Mouse (Mus musculus): Measurements from ENCODE around the gene Maml2. TPM values are rescaled to one million over a fixed set of nuclear protein-coding genes. Genes with fewer than 3 reads are reported as not detected.

Maml2 gene
- polyA plus RNA-seq, 1 experiment from 2014 or later = 10.7 TPM

GRCm38 (mm10) chr9:13296274-13297121 is 1.3 kb upstream of the Maml2 start:
- Histone ChIP-seq H3K27me3 (ENCODE audit: control insufficient read depth, insufficient read depth, low read length) (no peaks in the 10 kb centered on the region), H3K4me2 (replicated peaks; ENCODE audit: low read depth, low read length) (peak overlapping the region; percentile 99), H3K27ac (ENCODE audit: low read depth, low read length) (peak overlapping the region; percentile 59; the same call in 1 of the 2 replicates), H3K36me3 (ENCODE audit: control insufficient read depth, insufficient read depth, low read length) (no peaks in the 10 kb centered on the region), H3K9me3 (ENCODE audit: control insufficient read depth, low read length) (no peaks in the 10 kb centered on the region), H3K4me1 (ENCODE audit: control insufficient read depth, insufficient read depth, low read length) (peaks cover 35% of the 10 kb centered on the region), H3K4me3 (ENCODE audit: low read length) (peak overlapping the region; percentile 49), H3K9ac (ENCODE audit: low read depth, low read length) (peak overlapping the region; percentile 65)
- WGBS = under 1% methylated on average over 28 of the region's 28 CpGs
- ATAC-seq (ENCODE audit: low FRiP score, low TSS enrichment) = peak; percentile 95

GRCm38 (mm10) chr9:13297122-13297667 is 562 bp upstream of the Maml2 start:
- H3K4me1 ChIP-seq (ENCODE audit: control insufficient read depth, insufficient read depth, low read length) = peaks cover 42% of the 10 kb centered on the region
- under 1% methylated on average over 12 of the region's 12 CpGs for WGBS
- peak overlapping the region; percentile 99 for H3K4me2 ChIP-seq (replicated peaks; ENCODE audit: low read depth, low read length)
- H3K4me3 ChIP-seq (ENCODE audit: low read length) = peak overlapping the region; percentile 49
- no peak for ATAC-seq (ENCODE audit: low FRiP score, low TSS enrichment)
- no peaks in the 10 kb centered on the region for H3K9me3 ChIP-seq (ENCODE audit: control insufficient read depth, low read length)
- peak overlapping the region; percentile 65 for H3K9ac ChIP-seq (ENCODE audit: low read depth, low read length)
- no peaks in the 10 kb centered on the region for H3K27me3 ChIP-seq (ENCODE audit: control insufficient read depth, insufficient read depth, low read length)
- H3K27ac ChIP-seq (ENCODE audit: low read depth, low read length) = peak overlapping the region; percentile 59; the same call in 1 of the 2 replicates
- no peaks in the 10 kb centered on the region for H3K36me3 ChIP-seq (ENCODE audit: control insufficient read depth, insufficient read depth, low read length)

GRCm38 (mm10) chr9:13298513-13298878 is 739 bp downstream of the Maml2 start:
- no peaks in the 10 kb centered on the region for H3K27me3 ChIP-seq (ENCODE audit: control insufficient read depth, insufficient read depth, low read length)
- peak overlapping the region; percentile 99 for H3K4me2 ChIP-seq (replicated peaks; ENCODE audit: low read depth, low read length)
- ATAC-seq (ENCODE audit: low FRiP score, low TSS enrichment) = no peak
- H3K36me3 ChIP-seq (ENCODE audit: control insufficient read depth, insufficient read depth, low read length) = no peaks in the 10 kb centered on the region
- H3K27ac ChIP-seq (ENCODE audit: low read depth, low read length) = no peak overlapping the region
- peaks cover 47% of the 10 kb centered on the region for H3K4me1 ChIP-seq (ENCODE audit: control insufficient read depth, insufficient read depth, low read length)
- WGBS = 22% methylated on average over 9 of the region's 9 CpGs
- no peaks in the 10 kb centered on the region for H3K9me3 ChIP-seq (ENCODE audit: control insufficient read depth, low read length)
- H3K4me3 ChIP-seq (ENCODE audit: low read length) = peak overlapping the region; percentile 49
- peak overlapping the region; percentile 65; the same call in 1 of the 2 replicates for H3K9ac ChIP-seq (ENCODE audit: low read depth, low read length)

- Histone ChIP-seq H3K4me1 (ENCODE audit: control insufficient read depth, insufficient read depth, low read length) (peaks cover 47% of the 10 kb centered on the region), H3K27ac (ENCODE audit: low read depth, low read length) (no peak overlapping the region), H3K4me3 (ENCODE audit: low read length) (peak overlapping the region; percentile 49; the same call in 1 of the 2 replicates), H3K27me3 (ENCODE audit: control insufficient read depth, insufficient read depth, low read length) (no peaks in the 10 kb centered on the region), H3K9me3 (ENCODE audit: control insufficient read depth, low read length) (no peaks in the 10 kb centered on the region), H3K9ac (ENCODE audit: low read depth, low read length) (no peak overlapping the region), H3K4me2 (replicated peaks; ENCODE audit: low read depth, low read length) (peak overlapping the region; percentile 99), H3K36me3 (ENCODE audit: control insufficient read depth, insufficient read depth, low read length) (no peaks in the 10 kb centered on the region)
- no peak for ATAC-seq (ENCODE audit: low FRiP score, low TSS enrichment)
- 71% methylated on average over 6 of the region's 6 CpGs for WGBS
These were observed 1.4 kb downstream of the Maml2 start for GRCm38 (mm10) chr9:13299190-13299589.

GRCm38 (mm10) chr9:13300041-13300441 is 2.3 kb downstream of the Maml2 start:
- no peaks in the 10 kb centered on the region for H3K27me3 ChIP-seq (ENCODE audit: control insufficient read depth, insufficient read depth, low read length)
- peak overlapping the region; percentile 0; the same call in 1 of the 2 replicates for H3K4me3 ChIP-seq (ENCODE audit: low read length)
- 42% methylated on average over 3 of the region's 3 CpGs for WGBS
- peak overlapping the region; percentile 99 for H3K4me2 ChIP-seq (replicated peaks; ENCODE audit: low read depth, low read length)
- ATAC-seq (ENCODE audit: low FRiP score, low TSS enrichment) = no peak
- H3K36me3 ChIP-seq (ENCODE audit: control insufficient read depth, insufficient read depth, low read length) = no peaks in the 10 kb centered on the region
- H3K9ac ChIP-seq (ENCODE audit: low read depth, low read length) = peak overlapping the region; percentile 18; the same call in 1 of the 2 replicates
- peaks cover 47% of the 10 kb centered on the region for H3K4me1 ChIP-seq (ENCODE audit: control insufficient read depth, insufficient read depth, low read length)
- no peaks in the 10 kb centered on the region for H3K9me3 ChIP-seq (ENCODE audit: control insufficient read depth, low read length)
- no peak overlapping the region for H3K27ac ChIP-seq (ENCODE audit: low read depth, low read length)

GRCm38 (mm10) chr9:13300891-13301782 is 3.4 kb downstream of the Maml2 start:
- Histone ChIP-seq H3K9ac (ENCODE audit: low read depth, low read length) (0 out of 2 replicates have a peak overlapping the region, but pooled peaks have one; percentile 18), H3K4me2 (replicated peaks; ENCODE audit: low read depth, low read length) (peak overlapping the region; percentile 99), H3K36me3 (ENCODE audit: control insufficient read depth, insufficient read depth, low read length) (no peaks in the 10 kb centered on the region), H3K27ac (ENCODE audit: low read depth, low read length) (no peak overlapping the region), H3K4me3 (ENCODE audit: low read length) (no peak overlapping the region), H3K27me3 (ENCODE audit: control insufficient read depth, insufficient read depth, low read length) (no peaks in the 10 kb centered on the region), H3K9me3 (ENCODE audit: control insufficient read depth, low read length) (no peaks in the 10 kb centered on the region), H3K4me1 (ENCODE audit: control insufficient read depth, insufficient read depth, low read length) (peaks cover 45% of the 10 kb centered on the region)
- ATAC-seq (ENCODE audit: low FRiP score, low TSS enrichment) = no peak
- WGBS = 72% methylated on average over 9 of the region's 9 CpGs

GRCm38 (mm10) chr9:13302183-13302825 is 4.5 kb downstream of the Maml2 start:
- Histone ChIP-seq H3K4me1 (ENCODE audit: control insufficient read depth, insufficient read depth, low read length) (peaks cover 44% of the 10 kb centered on the region), H3K4me2 (replicated peaks; ENCODE audit: low read depth, low read length) (no peak overlapping the region)
- 45% methylated on average over 6 of the region's 6 CpGs for WGBS

GRCm38 (mm10) chr9:13303099-13303771 is 5.5 kb downstream of the Maml2 start:
- Histone ChIP-seq H3K4me2 (replicated peaks; ENCODE audit: low read depth, low read length) (no peak overlapping the region), H3K4me1 (ENCODE audit: control insufficient read depth, insufficient read depth, low read length) (peaks cover 41% of the 10 kb centered on the region), H3K9ac (ENCODE audit: low read depth, low read length) (no peak overlapping the region), H3K27me3 (ENCODE audit: control insufficient read depth, insufficient read depth, low read length) (no peaks in the 10 kb centered on the region), H3K4me3 (ENCODE audit: low read length) (no peak overlapping the region), H3K36me3 (ENCODE audit: control insufficient read depth, insufficient read depth, low read length) (no peaks in the 10 kb centered on the region), H3K9me3 (ENCODE audit: control insufficient read depth, low read length) (no peaks in the 10 kb centered on the region), H3K27ac (ENCODE audit: low read depth, low read length) (no peak overlapping the region)
- 70% methylated on average over 5 of the region's 5 CpGs for WGBS
- no peak for ATAC-seq (ENCODE audit: low FRiP score, low TSS enrichment)

More at GRCm38 (mm10) chr9:13302183-13302825, 4.5 kb downstream of the Maml2 start:
- H3K4me3 ChIP-seq (ENCODE audit: low read length) = no peak overlapping the region
- no peak for ATAC-seq (ENCODE audit: low FRiP score, low TSS enrichment)
- H3K9me3 ChIP-seq (ENCODE audit: control insufficient read depth, low read length) = no peaks in the 10 kb centered on the region
- no peak overlapping the region; the same call in 1 of the 2 replicates for H3K27ac ChIP-seq (ENCODE audit: low read depth, low read length)
- no peak overlapping the region for H3K9ac ChIP-seq (ENCODE audit: low read depth, low read length)
- no peaks in the 10 kb centered on the region for H3K27me3 ChIP-seq (ENCODE audit: control insufficient read depth, insufficient read depth, low read length)
- no peaks in the 10 kb centered on the region for H3K36me3 ChIP-seq (ENCODE audit: control insufficient read depth, insufficient read depth, low read length)
